Mouse (Mus musculus) heart, postnatal 0 days (tissue): ENCODE measurements around the gene Cdh20.

ENCODE experiments used
- CTCF ChIP-seq: IDR thresholded peaks from 2 replicates; pipeline ENCODE4 v1.5.1; 2016; ENCODE audit warnings: antibody characterized with exemption, control low read depth, low read depth
- EP300 ChIP-seq: IDR thresholded peaks from 2 replicates; pipeline ENCODE4 v1.6.1; 2016; ENCODE audit warnings: antibody characterized with exemption, low read depth

- no peak for TF ChIP-seq CTCF
- no peak for TF ChIP-seq EP300
Observed at GRCm38 (mm10) chr1:105003786-105004185, 235.5 kb downstream of the Cdh20 start.
